Mouse (Mus musculus): ENCODE data around the gene Selenoi.

DNA sequence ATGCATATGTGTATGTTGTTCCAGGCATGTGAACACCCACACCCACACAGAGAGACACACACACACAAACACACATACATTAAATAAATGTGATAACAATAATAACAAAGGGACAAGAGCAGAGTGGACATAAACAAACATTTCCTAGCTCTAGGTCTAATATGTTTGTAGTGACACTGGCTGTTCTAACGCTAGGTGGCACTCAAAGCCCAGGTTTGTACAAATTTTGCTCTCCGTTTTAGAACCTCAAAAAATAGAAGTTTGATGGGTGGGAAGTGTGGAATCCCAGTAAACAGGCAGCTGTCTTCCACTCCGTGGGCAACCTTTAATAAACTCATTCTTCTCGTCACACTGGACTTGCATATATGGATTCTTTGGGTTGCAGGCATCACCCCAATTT lies 17.5 kb upstream of the Selenoi start:
- TF ChIP-seq CTCF (IDR thresholded peaks at IDR 0.05; ENCODE audit: insufficient read depth, low read length) (no peak), POLR2A (IDR thresholded peaks at IDR 0.05; ENCODE audit: borderline replicate concordance, extremely low read depth, low read depth, low read length) (no peak)

All from lung, adult 2 months (tissue).